Mouse (Mus musculus) spleen, postnatal 36 days (tissue): Measurements from ENCODE around the gene Prn.

ENCODE experiments used
- DNase-seq, 2 experiments: peaks; one replicate each; pipeline ENCODE4 v3.0.0; 2022; ENCODE audit warnings: low spot score in 2 of 2, mixed read lengths in 1 of 2

Gene Prn

DNA sequence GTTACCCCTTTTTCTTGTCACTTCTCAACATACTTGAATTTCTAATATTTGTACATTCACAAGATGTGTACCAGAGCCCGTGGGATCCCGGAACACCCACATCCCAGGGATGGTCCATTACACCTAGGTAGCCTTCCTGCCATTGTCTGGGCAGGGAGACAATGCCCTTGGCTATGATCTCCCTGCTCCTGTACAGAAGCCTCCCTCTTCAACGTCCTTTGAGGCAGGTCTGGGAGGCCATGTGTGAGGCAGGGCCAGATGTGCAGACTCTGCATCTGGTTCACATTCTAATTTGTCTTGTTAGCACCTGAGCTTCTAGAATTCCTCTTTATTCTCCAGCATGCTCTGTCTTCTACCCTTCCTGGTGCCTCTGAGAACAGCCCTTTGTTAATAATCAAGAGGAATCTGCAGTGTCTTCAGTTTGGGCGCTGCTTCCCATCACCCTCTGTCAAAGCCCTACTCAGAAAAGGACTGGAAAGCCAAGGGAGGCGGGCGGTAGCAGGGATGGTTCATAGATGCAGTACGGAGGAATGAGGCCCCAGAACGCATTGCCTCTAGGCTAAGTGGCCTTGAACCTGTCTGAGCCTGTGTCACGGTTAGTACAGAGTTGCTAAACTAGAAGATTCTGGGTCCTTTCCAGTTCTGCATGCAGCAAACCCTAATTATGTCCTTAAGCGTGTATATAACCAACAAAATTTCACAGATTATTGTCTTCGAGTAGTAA is 39.3 kb downstream of the Prn start:
- DNase-seq: no peak

DNA sequence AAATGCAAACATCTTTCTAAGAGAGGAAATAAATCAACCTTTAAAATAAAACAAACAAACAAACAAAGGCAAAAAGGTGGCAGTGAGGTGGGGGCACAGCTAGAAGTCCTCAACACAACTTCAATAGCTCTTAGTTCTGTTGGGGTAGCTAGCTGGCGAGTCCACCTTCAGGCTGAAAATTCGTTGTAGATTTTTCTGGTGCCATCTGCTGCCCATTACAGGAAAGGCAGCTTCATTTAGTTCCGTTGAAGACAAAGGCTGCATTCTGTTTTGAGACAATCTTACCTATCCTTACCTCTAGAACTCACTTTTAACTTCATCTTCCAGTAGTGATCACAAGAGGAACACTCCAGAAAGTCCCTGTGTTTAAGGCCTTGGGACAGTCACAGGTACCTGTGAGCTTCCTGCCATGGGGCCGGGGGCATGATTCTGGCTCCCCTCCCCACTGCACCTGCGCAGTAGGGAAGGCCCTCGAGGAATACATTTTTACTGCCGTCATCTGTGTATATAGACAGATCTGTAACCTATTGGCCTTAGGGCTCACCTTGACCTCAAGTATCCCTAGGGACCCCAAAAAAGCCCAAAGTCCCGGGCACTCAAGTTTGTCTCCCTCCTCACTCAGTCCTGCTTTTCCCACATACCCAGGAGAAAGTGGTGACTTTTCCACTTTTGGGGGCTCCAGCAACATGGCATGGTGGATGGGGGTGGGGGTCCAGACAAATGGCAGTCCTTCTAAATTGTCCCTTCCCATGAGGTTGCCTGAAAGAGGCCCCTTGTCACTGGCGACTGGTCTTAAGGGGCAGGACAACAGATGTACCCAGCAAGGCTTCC is 40.2 kb downstream of the Prn start:
- peak in 1 of 2 experiments; percentile 24 for DNase-seq

DNA sequence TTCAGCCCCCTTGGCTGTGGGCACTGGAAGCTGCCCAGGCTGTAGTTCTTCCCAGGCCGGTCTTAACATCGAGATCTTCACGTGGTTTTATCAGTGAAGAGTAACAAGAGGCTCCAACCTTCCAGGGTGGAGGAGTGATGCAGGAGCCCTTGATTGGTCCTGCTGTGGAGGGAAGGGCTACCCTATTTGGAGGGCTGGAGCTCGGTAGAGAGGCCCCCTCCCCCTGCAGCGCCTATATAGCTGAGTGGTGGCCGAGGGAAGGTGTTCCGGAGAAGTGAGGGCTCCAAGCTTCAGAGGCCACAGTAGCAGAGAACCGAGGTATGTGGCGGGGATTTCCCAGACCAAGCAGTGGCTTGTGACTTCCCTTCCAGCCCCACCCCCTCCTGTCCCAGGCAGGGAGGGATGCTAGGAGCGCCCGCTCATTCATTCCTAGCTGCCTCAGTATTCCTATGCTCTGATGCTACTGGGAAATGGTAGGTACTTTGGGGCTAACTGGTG is 40.9 kb downstream of the Prn start, which contains the start of gene Prnd:
Gene Prnd, plus strand, starts transcription at position 264 of the 498 bp plus-strand sequence.
- DNase-seq: peak in 1 of 2 experiments; percentile 22

DNA sequence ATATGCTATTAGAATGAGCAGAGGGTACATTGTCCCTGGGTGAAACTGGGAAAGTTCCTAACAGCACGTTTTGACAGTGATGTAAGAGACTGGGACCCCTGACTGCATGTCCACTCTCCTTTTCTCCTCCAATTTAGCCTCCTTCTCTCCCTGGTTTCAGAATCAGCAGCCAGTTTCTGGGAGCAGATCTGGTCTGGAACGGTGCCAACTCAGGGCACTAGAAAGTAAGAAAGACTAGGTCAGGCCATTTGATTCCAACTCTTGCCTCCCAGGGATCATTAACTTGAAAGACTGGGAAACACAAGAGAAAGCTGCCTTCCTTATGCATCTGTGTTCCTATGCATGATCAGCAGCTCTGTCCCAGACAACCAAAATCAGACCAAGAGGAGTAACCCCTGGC is 42.7 kb downstream of the Prn start:
- no peak for DNase-seq

DNA sequence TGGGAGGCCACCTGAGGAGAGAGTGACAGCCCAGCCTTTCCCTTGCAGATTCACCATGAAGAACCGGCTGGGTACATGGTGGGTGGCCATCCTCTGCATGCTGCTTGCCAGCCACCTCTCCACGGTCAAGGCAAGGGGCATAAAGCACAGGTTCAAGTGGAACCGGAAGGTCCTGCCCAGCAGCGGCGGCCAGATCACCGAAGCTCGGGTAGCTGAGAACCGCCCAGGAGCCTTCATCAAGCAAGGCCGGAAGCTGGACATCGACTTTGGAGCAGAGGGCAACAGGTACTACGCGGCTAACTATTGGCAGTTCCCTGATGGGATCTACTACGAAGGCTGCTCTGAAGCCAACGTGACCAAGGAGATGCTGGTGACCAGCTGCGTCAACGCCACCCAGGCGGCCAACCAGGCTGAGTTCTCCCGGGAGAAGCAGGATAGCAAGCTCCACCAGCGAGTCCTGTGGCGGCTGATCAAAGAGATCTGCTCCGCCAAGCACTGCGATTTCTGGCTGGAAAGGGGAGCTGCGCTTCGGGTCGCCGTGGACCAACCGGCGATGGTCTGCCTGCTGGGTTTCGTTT is 43.3 kb downstream of the Prn start:
- DNase-seq: no peak

DNA sequence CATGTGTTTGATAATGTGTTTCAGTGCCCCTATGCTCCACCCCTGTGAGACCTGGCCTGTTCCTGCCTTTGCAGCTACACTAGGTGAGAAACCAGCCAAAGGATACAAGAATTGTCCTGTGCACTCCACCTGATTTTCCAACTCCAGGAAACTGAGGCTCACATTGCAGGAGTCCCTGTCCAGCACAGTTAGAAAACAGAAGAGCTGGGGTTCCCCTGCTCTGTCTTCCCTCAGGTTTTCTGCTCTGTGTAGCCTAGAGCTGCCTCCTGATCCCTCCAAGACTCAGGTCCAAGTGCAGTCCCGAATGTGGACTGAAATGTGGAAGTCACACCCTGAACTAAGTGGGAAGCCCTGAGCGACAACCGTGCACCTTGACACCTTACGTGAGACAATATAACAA is 44.0 kb downstream of the Prn start:
- no peak for DNase-seq

- DNase-seq: no peak
Measured at GRCm38 (mm10) chr2:131954835-131955234, 45.1 kb downstream of the Prn start.

GRCm38 (mm10) chr2:131955264-131955663 is 45.5 kb downstream of the Prn start:
- no peak for DNase-seq

GRCm38 (mm10) chr2:131956336-131957256 is 46.8 kb downstream of the Prn start:
- DNase-seq: no peak

DNA sequence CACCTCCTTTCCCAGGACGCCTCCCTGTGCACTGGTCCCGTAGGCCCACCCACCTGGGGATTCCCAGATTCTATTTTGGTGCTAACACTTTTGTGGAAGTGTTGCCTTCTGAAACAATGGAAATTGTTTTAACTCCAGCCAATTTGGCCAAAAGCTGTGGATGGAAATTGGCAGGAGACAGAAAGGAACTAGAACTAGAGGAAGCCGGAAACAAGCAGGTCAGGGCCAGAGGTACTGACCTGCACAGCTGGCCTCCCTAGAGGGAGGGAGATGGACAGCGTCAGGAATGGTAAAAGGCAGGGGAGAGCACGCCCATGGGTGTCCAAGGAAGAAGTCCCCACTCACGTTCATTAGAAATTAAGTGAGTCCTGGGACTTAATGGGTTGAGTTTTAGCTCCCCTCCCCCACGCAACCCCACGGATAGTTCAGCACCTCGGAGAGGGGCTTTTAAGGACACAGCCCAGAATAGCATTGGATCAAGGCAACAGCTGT is 48.0 kb downstream of the Prn start:
- no peak for DNase-seq

DNA sequence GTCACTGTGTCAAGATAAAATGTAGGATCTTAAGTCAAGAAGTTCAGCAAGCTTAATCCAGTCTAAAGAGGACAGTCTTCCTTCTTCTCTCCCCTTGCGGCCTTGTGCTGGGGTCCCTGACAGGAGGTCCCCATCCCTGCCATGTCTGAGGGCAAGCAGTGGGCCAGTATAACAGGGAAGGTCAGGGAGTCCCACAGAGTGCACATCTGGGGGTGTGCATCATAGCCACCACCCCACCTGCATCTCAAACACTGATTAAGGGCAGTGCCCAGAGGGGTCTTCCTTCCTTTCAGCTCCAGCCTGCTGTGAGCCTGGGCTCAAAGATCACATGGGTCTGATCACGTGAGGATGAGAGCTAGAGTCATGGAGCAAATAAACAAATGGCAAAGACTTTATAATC is 51.9 kb downstream of the Prn start:
- DNase-seq: no peak

DNA sequence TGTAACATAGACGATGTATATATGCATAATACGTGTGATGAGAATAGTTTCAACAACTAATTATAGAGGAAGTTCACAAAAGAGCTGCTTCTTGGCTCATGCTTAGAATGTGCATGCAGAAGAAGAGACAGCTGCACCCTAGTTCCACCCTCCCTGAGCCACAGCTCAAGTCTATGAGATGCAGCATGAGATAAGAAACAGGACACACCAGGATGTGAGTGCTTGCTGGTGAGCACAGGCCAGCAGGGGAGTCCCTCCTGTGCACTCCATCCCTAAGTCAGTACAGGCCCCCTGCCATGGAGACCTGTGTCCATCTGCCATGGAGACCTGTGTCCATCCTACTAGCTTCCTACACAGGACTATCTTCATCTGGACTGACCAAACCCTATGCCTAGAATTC is 60.8 kb downstream of the Prn start:
- no peak for DNase-seq

DNA sequence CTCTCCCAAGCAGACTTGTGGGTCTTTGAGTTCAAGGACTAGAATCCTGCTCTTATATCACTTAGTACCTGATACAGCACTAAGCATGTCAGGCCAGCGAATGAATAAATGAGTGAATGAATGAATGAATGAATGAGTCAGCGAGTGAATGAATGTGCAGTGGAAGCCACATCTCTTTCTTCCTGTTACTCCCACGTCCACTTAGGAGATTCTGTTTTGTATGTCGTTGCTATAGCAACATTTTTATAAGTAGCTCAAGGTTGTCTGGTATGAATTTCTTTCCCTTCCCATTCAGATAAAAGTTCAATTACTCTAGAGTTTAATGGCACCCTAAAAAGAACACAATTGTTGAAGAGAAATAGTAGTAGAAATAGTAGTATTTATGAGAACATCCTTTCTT is 61.3 kb downstream of the Prn start:
- DNase-seq: no peak

DNA sequence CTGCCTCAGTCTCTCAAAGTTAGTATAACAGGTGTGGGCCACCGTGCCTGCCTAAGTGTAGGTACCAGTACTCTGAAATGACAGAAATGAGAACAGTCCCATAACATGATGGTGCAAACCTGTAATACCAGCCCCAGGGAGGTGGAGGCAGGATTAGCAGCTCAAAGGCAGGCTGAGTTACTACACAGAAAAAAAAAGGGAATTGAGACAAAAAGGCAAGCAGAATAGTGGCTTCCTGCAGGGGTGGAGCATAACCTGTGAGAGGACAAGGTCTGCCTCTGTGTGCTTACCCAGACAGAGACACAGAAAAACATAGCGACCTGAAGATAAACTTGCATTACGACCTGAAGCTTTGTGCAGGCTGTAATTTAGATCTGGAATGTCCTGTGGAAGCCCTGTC is 66.9 kb downstream of the Prn start:
- DNase-seq: no peak

GRCm38 (mm10) chr2:131980866-131981265 is 71.1 kb downstream of the Prn start:
- DNase-seq: no peak

DNA sequence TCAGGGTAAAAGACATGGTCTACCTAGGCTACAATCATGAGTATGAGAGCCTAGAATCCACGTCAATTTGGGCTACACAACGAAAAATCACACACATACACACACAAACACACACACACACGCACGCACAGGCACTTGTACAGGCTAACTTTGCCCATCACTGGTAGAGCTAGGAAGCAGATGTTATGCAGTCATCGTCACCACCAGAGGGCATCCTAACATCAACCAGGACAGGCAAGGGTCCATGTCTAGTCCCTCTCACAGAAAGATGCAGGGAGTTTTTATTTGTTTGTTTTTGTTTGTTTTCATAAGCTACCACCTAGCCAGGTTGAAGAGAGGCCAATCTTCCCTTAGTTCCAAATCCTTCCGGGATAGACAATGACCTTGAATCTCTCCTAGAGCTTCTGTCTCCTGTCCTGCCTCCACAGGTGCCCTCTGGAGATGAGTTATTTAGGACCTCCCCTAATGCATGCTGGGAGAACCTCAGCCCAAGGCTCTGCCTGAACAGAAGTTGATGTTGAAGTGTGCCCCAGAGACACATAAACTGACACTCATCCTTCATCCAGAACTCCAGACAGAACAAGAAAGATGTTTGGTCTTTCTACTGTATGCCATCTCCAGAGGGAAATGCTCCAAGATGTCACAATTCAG is 72.9 kb downstream of the Prn start:
- DNase-seq: peak; percentile 60 to 65

GRCm38 (mm10) chr2:131987950-131988349 is 78.2 kb downstream of the Prn start:
- no peak for DNase-seq

DNA sequence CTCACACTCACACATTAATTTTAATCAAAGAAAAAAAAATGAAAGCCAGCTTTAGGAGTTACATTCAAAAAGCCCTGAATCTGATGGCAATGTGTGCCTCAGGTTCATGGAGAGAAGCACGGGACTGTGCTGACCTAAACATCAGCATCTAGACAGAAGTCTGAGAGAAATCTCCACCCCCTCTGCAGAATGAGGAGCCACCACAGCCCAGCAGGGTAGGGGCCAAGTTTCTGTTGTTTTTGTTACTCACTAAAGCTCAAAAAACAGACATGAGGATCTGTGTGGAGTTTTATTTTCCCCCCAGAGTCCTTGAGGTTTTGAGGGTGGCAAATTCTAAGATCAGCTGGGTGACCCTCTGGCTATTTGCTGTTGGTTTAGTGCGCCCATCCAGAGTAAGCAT is 78.8 kb downstream of the Prn start:
- no peak for DNase-seq

- peak; percentile 27 to 29 for DNase-seq
Measured at GRCm38 (mm10) chr2:131992487-131992886, 82.7 kb downstream of the Prn start.

GRCm38 (mm10) chr2:131993151-131993550 is 83.4 kb downstream of the Prn start:
- DNase-seq: no peak
